Mouse (Mus musculus) forebrain, embryonic 12.5 days (tissue): ENCODE measurements around the gene Ptpn6. TPM values are rescaled to one million over a fixed set of nuclear protein-coding genes. Genes with fewer than 3 reads are reported as not detected.

Source experiments
- ATAC-seq: fragments of 200-750 bp; cut with Nextera tagmentation; 2 replicates; pipeline ENCODE4 v1.8.0; 2017; ENCODE audit warnings: moderate TSS enrichment; ENCODE audit not compliant: low FRiP score
- H3K27ac ChIP-seq: fragments of 300-500 bp; sonication (generic); 2 replicates; pipeline ENCODE4 v1.5.1; 2016; ENCODE audit warnings: mild to moderate bottlenecking
- H3K27me3 ChIP-seq: fragments of 300-500 bp; sonication (generic); 2 replicates; pipeline ENCODE4 v1.6.1; 2016; ENCODE audit warnings: mild to moderate bottlenecking
- H3K36me3 ChIP-seq: fragments of 300-500 bp; sonication (generic); replicated peaks from 2 replicates; pipeline ENCODE4 v1.6.1; 2016; ENCODE audit warnings: mild to moderate bottlenecking
- H3K4me1 ChIP-seq: fragments of 300-500 bp; sonication (generic); 2 replicates; pipeline ENCODE4 v1.6.1; 2016
- H3K4me2 ChIP-seq: fragments of 300-500 bp; sonication (generic); 2 replicates; pipeline ENCODE4 v1.6.1; 2016; ENCODE audit warnings: mild to moderate bottlenecking, moderate library complexity
- H3K4me3 ChIP-seq: fragments of 300-500 bp; sonication (generic); replicated peaks from 2 replicates; pipeline ENCODE4 v1.5.1; 2016; ENCODE audit warnings: mild to moderate bottlenecking
- H3K9ac ChIP-seq: fragments of 300-500 bp; sonication (generic); 2 replicates; pipeline ENCODE4 v1.6.1; 2016; ENCODE audit warnings: mild to moderate bottlenecking
- H3K9me3 ChIP-seq: fragments of 300-500 bp; sonication (generic); 2 replicates; pipeline ENCODE4 v1.6.1; 2016
- WGBS: fragments of 180-500 bp; shearing (Covaris S2); methylation state at CpG from one replicate; pipeline ENCODE4 v1.1.7; 2016; 5-methylcytosine and 5-hydroxymethylcytosine counted together
- polyA plus RNA-seq: library from polyadenylated mRNA; unstranded; fragments of >200 nt; fragmentation: Nextera tagmentation; extraction: Ambion mirVana; gene quantifications from 2 replicates; pipeline ENCODE4 v1.2.1, GENCODE M21; 2016

Ptpn6 gene
- polyA plus RNA-seq, 1 experiment from 2014 or later, result 5.4 TPM

DNA sequence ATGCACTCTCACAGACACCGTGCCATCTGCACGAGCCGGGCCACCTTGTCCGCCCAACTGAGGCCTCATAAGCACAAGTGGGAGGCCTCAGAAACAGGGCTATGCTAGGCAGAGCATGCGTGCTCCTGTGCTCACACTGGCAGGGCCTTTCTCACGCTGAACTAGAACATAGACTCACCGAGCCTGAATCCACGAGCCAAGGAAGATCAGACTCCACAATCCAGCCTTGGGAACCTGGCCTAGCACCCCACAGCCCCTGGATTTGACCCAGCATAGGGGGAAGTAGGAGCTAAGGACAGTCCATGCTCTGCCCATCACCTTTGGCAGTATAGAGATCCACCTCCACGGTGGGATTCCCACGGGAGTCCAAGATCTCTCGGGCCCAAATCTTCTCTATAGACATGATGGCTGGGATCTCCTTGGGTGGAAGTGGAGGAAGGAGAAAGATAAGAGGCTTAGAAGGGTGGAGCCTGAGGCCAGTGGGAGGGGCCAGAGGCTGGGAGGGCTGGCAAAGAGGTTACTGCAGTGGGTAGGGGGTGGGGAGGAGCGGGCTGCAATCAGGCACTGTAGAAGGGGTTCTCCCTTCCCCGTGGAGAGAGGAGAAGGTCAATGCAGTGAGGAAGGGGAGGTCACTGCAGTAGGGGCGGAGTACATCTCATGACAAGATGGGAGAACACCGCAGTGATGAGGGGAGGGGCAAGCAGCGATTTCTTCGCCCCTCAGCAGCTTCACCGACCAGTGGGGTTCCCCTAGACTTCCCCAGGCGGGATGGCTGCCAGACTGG is 29.6 kb upstream of the Ptpn6 start:
- H3K27ac ChIP-seq, result 0 out of 2 replicates have a peak overlapping the region, but pooled peaks have one; percentile 10
- H3K36me3 ChIP-seq, result no peaks in the 10 kb centered on the region
- H3K4me1 ChIP-seq, result peaks cover 24% of the 10 kb centered on the region
- 0 out of 2 replicates have a peak, but pooled peaks have one; percentile 53 for ATAC-seq
- H3K9ac ChIP-seq, result no peak overlapping the region
- H3K4me2 ChIP-seq, result peak overlapping the region; percentile 65
- H3K27me3 ChIP-seq, result peaks cover 38% of the 10 kb centered on the region
- 19% methylated on average over 19 of the region's 19 CpGs for WGBS
- no peaks in the 10 kb centered on the region for H3K9me3 ChIP-seq
- H3K4me3 ChIP-seq, result peak overlapping the region; percentile 40

DNA sequence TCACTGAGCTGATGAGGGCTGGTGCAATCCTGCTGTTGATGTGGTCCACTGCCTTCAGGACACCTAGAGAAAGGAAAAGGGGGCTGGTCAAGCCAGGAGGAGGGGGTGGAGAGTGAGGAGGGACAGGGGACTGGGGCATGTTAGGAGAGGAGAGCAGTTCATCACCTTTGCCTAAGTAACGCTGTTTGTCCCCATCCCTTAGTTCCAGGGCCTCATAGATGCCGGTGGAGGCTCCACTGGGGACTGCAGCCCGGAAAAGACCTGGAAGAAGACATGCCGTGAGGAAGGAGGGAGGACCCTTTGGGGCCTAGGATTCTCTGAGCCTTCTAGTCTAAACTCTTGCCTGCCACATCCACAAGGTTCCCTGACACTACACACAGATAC is 29.0 kb upstream of the Ptpn6 start:
- no peak overlapping the region for H3K9ac ChIP-seq
- peaks cover 24% of the 10 kb centered on the region for H3K4me1 ChIP-seq
- WGBS, result 27% methylated on average over 4 of the region's 4 CpGs
- peaks cover 38% of the 10 kb centered on the region for H3K27me3 ChIP-seq
- no peak overlapping the region for H3K4me3 ChIP-seq
- no peaks in the 10 kb centered on the region for H3K36me3 ChIP-seq
- no peaks in the 10 kb centered on the region for H3K9me3 ChIP-seq
- no peak for ATAC-seq
- 0 out of 2 replicates have a peak overlapping the region, but pooled peaks have one; percentile 10 for H3K27ac ChIP-seq
- no peak overlapping the region for H3K4me2 ChIP-seq

DNA sequence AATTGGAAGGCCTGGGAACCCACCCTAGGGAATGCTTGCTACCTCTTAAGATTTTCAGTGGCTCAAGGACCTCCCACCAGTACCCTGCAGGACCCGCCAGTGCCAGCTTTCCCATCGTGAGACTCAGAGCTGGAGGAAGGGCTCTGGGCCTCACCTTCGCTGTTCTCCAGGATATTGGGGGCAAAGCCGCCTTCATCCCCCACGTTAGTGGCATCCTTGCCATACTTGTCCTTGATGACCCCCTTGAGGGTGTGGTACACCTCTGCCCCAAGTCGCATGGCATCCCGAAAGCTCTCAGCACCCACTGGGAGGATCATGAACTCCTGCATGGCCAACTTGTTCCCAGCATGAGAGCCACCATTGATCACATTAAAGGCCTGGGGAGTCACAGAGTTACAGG is 27.4 kb upstream of the Ptpn6 start:
- Histone ChIP-seq H3K36me3 (no peaks in the 10 kb centered on the region), H3K9me3 (no peaks in the 10 kb centered on the region), H3K27ac (no peak overlapping the region), H3K27me3 (peaks cover 38% of the 10 kb centered on the region), H3K4me2 (no peak overlapping the region), H3K9ac (no peak overlapping the region), H3K4me3 (no peak overlapping the region), H3K4me1 (peaks cover 24% of the 10 kb centered on the region)
- WGBS, result 91% methylated on average over 7 of the region's 7 CpGs
- no peak for ATAC-seq

DNA sequence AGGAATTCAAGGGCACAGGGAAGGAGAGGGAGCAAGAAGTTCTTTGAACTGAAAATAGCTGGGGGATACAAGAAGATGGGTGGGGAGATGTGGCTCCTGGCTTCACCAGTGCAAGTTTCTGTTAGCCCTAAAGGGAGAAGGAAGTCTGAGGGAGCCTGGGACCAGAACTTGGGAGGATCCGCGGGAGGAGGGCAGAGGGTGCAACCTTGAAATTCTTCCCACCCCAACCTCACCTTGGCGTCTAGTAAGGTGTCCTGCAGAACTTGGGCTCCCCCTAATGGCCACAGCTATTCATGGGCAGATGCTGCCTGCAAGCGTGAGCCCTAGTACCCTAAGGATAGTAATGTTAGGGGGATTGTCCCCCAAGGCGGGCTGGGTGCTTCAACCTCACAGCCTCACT is 20.7 kb upstream of the Ptpn6 start:
- peaks cover 39% of the 10 kb centered on the region for H3K4me1 ChIP-seq
- ATAC-seq, result peak; percentile 18; the same call in 1 of the 2 replicates
- H3K27ac ChIP-seq, result peak overlapping the region; percentile 98
- H3K9me3 ChIP-seq, result no peaks in the 10 kb centered on the region
- H3K4me3 ChIP-seq, result no peak overlapping the region
- peak overlapping the region; percentile 97; the same call in 1 of the 2 replicates for H3K9ac ChIP-seq
- no peaks in the 10 kb centered on the region for H3K36me3 ChIP-seq
- peak overlapping the region; percentile 76; the same call in 1 of the 2 replicates for H3K4me2 ChIP-seq
- no peaks in the 10 kb centered on the region for H3K27me3 ChIP-seq
- 3% methylated on average over 5 of the region's 5 CpGs for WGBS

DNA sequence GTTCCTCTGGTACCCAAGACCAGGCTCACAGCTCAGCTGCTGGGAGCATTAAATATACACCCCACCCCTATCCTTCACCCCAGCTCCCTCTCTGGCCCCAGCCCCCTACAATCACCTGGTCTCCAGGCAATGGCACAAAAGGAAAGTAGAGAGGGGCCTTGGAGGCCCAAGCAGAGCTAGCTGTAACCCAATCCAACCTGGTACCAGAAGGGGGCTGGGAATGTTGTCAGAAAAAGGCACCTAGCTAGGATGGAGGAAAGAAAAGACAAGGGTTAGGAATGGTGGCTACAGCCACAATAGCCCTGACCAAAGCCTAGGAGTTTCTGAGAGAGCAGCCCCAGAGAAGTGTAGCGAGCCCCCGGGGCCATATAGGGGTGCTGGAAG is 20.3 kb upstream of the Ptpn6 start:
- Histone ChIP-seq H3K9ac (peak overlapping the region; percentile 97; the same call in 1 of the 2 replicates), H3K27me3 (no peaks in the 10 kb centered on the region), H3K36me3 (no peaks in the 10 kb centered on the region), H3K9me3 (no peaks in the 10 kb centered on the region), H3K4me3 (no peak overlapping the region), H3K27ac (peak overlapping the region; percentile 98), H3K4me1 (peaks cover 43% of the 10 kb centered on the region), H3K4me2 (peak overlapping the region; percentile 76)
- WGBS, result 54% methylated on average over 2 of the region's 2 CpGs
- ATAC-seq, result no peak

DNA sequence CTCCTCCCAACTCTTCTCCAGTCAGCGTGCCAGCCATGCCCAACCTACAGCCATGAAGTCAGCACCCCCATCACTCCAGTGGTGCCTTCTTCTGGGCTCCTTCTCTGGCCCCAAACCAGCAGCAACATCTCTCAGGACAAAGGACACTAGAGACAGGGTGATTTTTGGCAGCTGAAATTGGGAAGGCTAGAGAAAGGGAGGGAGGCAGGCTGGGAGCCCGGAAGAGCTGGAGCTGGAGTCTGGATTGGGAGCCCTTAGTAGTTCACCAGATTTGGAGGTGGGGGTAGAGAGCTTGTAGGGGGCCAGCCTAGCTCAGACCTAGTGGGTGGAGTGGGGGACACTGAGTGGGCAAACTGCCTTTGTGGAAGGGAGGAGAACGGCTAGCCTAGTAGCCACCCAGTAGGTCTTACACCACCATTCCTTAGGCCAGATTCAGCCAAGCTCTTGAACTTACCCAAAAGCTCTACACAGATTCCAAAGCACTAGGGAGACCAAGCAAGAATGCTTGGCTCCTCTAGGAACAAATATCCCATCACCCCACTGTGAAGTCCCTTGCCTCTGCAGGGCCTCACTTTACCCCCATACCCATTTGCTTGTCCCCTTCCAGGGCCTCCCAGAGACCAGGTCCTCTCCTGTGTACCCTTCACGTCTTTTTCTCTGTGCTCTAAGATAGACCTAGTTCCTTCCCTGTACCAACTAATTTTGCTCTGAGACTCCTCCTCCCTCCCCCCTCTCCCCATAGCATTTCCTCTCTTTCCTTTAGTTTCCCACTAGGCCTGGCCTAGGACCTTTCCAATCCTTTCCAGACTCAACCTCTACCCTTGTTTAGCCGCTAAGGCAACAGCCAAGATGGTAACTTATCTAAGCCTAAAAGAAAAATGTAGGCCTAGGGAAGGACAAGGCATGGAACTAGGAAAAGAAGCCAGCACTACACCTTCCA is 19.7 kb upstream of the Ptpn6 start:
- H3K4me1 ChIP-seq, result peaks cover 49% of the 10 kb centered on the region
- H3K9ac ChIP-seq, result peak overlapping the region; percentile 97
- no peaks in the 10 kb centered on the region for H3K27me3 ChIP-seq
- peak overlapping the region; percentile 76 for H3K4me2 ChIP-seq
- 28% methylated on average over 5 of the region's 5 CpGs for WGBS
- peak overlapping the region; percentile 89 for H3K4me3 ChIP-seq
- peak; percentile 19; the same call in 1 of the 2 replicates for ATAC-seq
- H3K27ac ChIP-seq, result peak overlapping the region; percentile 98
- H3K36me3 ChIP-seq, result no peaks in the 10 kb centered on the region; the same call in 1 of the 2 replicates
- H3K9me3 ChIP-seq, result no peaks in the 10 kb centered on the region

DNA sequence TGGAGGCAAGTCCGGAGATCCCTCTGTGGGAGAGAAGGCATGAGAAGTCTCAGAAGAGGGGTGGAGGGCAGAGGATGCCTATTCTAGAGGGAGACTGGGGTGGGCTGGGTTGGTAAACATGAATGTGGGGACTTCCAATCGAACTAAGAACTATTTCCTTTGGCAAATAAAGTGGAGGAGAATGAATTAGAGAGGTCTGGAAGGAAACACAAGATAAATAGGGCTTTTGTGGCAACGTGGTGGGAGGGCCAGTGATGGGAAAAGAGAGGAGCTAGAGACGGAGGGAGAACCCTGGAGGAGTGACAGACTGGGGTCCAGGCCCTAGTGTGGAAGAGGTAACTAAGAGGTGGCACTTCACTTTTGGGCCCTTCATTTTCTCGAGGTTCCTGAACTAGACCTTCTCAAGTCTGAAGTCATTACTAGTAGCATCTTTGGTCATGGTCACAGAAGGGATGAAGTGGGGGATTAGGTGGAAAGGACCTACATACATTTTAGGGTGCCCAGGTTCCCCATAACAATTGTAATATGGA is 18.9 kb upstream of the Ptpn6 start:
- H3K4me2 ChIP-seq, result peak overlapping the region; percentile 76
- H3K9ac ChIP-seq, result peak overlapping the region; percentile 97
- peak overlapping the region; percentile 98 for H3K27ac ChIP-seq
- H3K4me1 ChIP-seq, result peaks cover 49% of the 10 kb centered on the region
- H3K27me3 ChIP-seq, result no peaks in the 10 kb centered on the region
- no peaks in the 10 kb centered on the region for H3K9me3 ChIP-seq
- H3K36me3 ChIP-seq, result no peaks in the 10 kb centered on the region; the same call in 1 of the 2 replicates
- H3K4me3 ChIP-seq, result peak overlapping the region; percentile 89
- ATAC-seq, result no peak
- 4% methylated on average over 5 of the region's 5 CpGs for WGBS

DNA sequence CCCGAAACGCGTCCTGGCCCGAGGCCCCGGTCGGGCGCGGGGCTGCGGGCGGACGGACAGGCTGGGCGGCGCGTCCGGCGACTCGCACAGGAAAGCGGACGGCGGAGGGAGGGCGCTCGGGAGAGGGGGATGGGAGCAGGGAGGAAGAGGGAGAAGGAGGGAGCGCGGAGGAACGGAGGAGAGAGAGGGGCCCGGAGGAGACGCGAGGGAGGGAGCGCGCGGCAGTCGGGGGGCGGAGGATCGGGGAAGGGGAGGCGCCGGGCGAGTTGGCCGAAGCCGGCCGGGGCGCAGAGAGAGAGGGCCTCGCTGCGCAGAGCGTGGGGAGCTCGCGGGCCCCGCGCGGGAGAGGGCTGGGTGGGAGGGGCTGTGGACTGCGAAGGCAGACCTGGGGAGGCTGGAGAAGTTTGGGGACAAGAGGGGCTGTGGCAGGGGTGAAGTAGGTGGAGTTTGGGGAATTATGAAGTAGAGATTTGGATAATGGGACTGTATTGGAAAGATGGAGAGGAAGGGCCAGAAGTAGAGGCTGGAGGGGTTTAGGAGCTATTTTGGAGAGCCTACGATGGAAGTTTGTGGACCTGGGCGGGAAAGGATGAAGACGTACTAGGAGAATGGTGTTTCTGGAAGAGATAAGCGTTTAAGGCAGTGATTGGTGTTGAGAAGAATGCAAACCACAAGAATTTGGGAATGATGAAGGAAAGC is 18.3 kb upstream of the Ptpn6 start:
- H3K4me1 ChIP-seq, result peaks cover 49% of the 10 kb centered on the region
- no peaks in the 10 kb centered on the region for H3K27me3 ChIP-seq
- peak overlapping the region; percentile 98 for H3K27ac ChIP-seq
- no peaks in the 10 kb centered on the region for H3K9me3 ChIP-seq
- peak overlapping the region; percentile 76 for H3K4me2 ChIP-seq
- ATAC-seq, result peak; percentile 74
- H3K9ac ChIP-seq, result peak overlapping the region; percentile 97
- WGBS, result under 1% methylated on average over 52 of the region's 54 CpGs
- no peaks in the 10 kb centered on the region; the same call in 1 of the 2 replicates for H3K36me3 ChIP-seq
- peak overlapping the region; percentile 89 for H3K4me3 ChIP-seq

DNA sequence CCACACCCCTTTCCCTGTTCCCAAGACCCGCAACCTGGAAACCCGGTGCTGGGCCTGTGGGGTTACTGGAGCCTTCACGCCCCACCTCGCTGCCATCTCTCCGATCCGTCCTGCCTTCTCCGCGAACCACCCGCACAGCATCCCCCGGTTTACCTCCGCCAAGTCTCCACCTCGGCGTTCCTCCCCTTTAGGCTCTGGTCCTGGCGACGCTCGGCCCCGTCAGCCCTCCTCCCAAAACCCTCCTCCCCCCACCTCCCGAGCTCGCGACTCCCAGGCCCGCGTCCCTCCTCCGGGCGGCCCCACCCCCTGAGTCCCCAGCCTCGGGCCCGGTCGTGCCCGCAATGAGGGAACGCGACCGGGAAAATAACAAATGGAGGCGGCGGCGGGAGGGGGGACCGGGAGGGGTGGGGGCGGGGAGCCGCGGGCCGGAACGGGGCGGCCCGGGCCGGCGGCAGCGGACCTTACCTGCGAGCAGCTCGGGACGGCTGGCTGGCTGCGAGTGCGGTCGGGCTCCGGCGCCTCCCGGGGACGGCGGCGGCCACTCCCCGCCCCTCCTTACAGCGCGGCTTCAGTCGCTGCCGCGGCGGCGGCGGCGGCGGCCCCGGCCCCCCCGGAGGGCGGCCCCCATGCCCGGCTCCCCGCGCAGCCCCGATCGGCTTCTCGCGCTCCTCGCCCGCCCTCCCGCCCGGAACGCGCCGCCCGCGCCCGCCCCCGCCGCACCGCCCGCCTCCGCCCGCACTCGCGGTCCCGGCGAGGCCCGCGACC is 17.5 kb upstream of the Ptpn6 start, which contains the start of the genes Gm45234 and Atn1:
Gene Gm45234, minus strand, starts transcription at position 191 of the 765 bp plus-strand sequence.
Gene Atn1, minus strand, starts transcription at position 694 of the 765 bp plus-strand sequence.
- 2% methylated on average over 44 of the region's 100 CpGs for WGBS
- ATAC-seq, result peak; percentile 57
- peaks cover 49% of the 10 kb centered on the region for H3K4me1 ChIP-seq

DNA sequence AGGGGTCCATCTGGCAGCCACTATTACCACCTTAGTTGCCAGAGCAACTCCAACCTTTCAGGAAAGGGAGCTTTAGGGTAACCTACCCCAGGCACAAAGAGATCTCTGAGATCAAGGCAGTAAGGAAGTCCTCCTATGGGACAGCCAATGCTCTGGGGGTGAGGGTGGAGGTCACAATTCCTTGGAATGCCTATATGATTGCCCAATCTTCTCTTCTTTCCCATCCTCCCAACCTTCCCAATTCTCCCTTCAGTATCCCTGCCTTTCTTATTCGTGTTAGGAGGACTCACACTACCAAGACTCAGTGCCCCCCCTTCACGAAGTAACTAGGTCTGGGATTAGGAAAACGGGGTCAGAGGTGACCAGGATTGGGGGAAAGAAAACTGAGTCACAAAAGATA is 16.8 kb upstream of the Ptpn6 start:
- WGBS, result 4% methylated on average over 3 of the region's 3 CpGs
- H3K36me3 ChIP-seq, result no peaks in the 10 kb centered on the region; the same call in 1 of the 2 replicates
- H3K27ac ChIP-seq, result peak overlapping the region; percentile 98
- ATAC-seq, result no peak
- no peaks in the 10 kb centered on the region for H3K9me3 ChIP-seq
- H3K9ac ChIP-seq, result peak overlapping the region; percentile 97
- peak overlapping the region; percentile 76 for H3K4me2 ChIP-seq
- peak overlapping the region; percentile 89 for H3K4me3 ChIP-seq
- peaks cover 49% of the 10 kb centered on the region for H3K4me1 ChIP-seq
- H3K27me3 ChIP-seq, result no peaks in the 10 kb centered on the region

More for the DNA sequence above, 17.5 kb upstream of the Ptpn6 start, which contains the start of the genes Gm45234 and Atn1:
- no peaks in the 10 kb centered on the region for H3K9me3 ChIP-seq
- H3K4me3 ChIP-seq, result peak within 1 kb of the TSS; percentile 89
- H3K36me3 ChIP-seq, result no peaks in the 10 kb centered on the region; the same call in 1 of the 2 replicates
- H3K27me3 ChIP-seq, result no peaks in the 10 kb centered on the region
- H3K9ac ChIP-seq, result peak within 1 kb of the TSS; percentile 97
- H3K4me2 ChIP-seq, result peak within 1 kb of the TSS; percentile 76
- peak within 1 kb of the TSS; percentile 98 for H3K27ac ChIP-seq

DNA sequence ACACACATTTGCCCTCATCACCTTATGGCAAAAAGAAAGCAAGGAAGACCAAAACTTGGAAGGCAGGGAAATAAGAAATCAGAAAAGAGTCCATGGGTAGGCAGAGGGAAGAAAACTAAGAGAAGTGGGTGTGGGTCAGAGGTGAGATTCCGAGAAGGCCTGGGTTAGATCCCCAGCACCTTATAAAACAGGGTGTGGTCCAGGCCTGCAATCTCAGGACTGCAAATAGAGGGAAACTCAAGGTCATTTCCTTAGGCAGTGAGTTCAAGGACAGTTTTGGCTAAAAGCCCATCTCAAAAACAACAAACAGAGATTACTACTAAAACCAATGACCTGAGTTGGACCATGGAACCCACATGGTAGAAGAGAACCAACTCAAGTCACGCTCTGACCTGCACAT is 15.3 kb upstream of the Ptpn6 start:
- Histone ChIP-seq H3K27ac (no peak overlapping the region), H3K9ac (0 out of 2 replicates have a peak overlapping the region, but pooled peaks have one; percentile 1), H3K4me3 (no peak overlapping the region), H3K4me1 (peaks cover 43% of the 10 kb centered on the region), H3K36me3 (peaks cover 10% of the 10 kb centered on the region), H3K9me3 (no peaks in the 10 kb centered on the region), H3K4me2 (no peak overlapping the region), H3K27me3 (no peaks in the 10 kb centered on the region)
- 98% methylated on average over 2 of the region's 2 CpGs for WGBS
- no peak for ATAC-seq
